ENCODE assay signal across 18 mouse cellular contexts in the genomic region with DNA sequence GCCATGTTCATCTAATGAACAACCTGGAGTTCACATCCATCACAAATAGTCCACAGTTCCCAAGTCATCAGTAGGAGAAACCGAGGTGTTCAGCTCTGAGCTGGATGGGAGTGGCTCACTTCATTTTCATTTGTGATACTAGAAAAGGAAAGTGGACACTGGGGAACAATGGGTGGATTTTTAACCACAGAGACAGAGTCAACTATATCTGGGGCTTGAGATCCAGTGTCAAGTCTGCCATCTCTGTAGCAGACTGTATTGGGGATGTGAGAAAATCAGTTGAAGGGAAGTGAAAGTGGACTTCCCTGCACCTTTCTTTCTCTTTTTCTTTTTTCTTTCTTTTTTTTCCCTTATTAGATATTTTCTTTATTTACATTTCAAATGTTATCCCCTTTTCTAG. TPM values are rescaled to one million over a fixed set of nuclear protein-coding genes. Genes with fewer than 3 reads are reported as not detected.
A peak's percentile ranks its signal among the peaks of the same experiment; 100 is the strongest.
DNase-seq lines count a peak whose midpoint lies in the region; ATAC-seq lines count a peak whose summit lies in the region.
"Had no signal": no experiment of that assay in that cellular context is flagged by ENCODE, and none has a peak within 500 bp of the region (broad histone marks: within the 10 kb centered on the region; RNA-seq: fewer than 3 reads in every experiment).

No protein-coding gene starts in this region.

- DNase-seq in A20 (ENCODE audit: low read depth, low spot score): peak; percentile 71
- peak; percentile 43 to 50 for DNase-seq in B cell, adult 2 months
- DNase-seq in induced T-regulatory cell, adult 2 months (ENCODE audit: low read depth): peak; percentile 61
- no peak for DNase-seq in thymus, postnatal 0 days (ENCODE audit: low spot score)
- no peak for DNase-seq in adrenal gland, postnatal 36 days
- no peak for DNase-seq in thymus, postnatal 14 days
- DNase-seq: adrenal gland, postnatal 14 days; cerebellum, adult 2 months; cerebellum, postnatal 10 days; embryo, embryonic 11 days; gastrocnemius, adult 2 months had no signal

- peak; percentile 57; the same call in 1 of the 2 replicates for ATAC-seq in neutrophil, adult 5-6 weeks (ENCODE audit: extremely low read depth, insufficient number of reproducible peaks, low FRiP score, poor library complexity, severe bottlenecking)
- ATAC-seq: activated CD4-positive, CD25-positive, alpha-beta regulatory T cell, adult 4 months; forebrain, embryonic 14.5 days; inflammation-experienced regulatory T-cells, adult 6 months; Patski had no signal

RNA-seq across cellular contexts. Expression of a gene that starts 2.9 kb away (rescaled TPM):
- 382 and 406 TPM in 2 replicates for total RNA-seq in neutrophil, adult 5-6 weeks (2017)
- polyA plus RNA-seq in thymus, postnatal 0 days (2015; fragmentation: Nextera tagmentation; extraction: Ambion mirVana): 5.1 and 5.8 TPM in 2 replicates
- total RNA-seq in adrenal gland, postnatal 36 days (2021): under 1 TPM; 0.30 TPM
- polyA plus RNA-seq: erythroblast, embryonic 14.5 days; heart, embryonic 12.5 days; Patski had no signal

Comparison
In these comparisons a context has a peak if more than half of its experiments do, and no peak if none do; other contexts are left out.
1. DNase-seq: peak in A20 (single experiment), B cell, adult 2 months (2 of 2) and induced T-regulatory cell, adult 2 months (single experiment); none in thymus, postnatal 0 days (single experiment), adrenal gland, postnatal 36 days (0 of 2) and thymus, postnatal 14 days (single experiment).
2. RNA of a gene that starts 2.9 kb away (total RNA-seq): 382 to 406 TPM in neutrophil, adult 5-6 weeks; 0.30 TPM in adrenal gland, postnatal 36 days; every median in the first group is over 100 times any median in the second.